Mouse (Mus musculus) limb, embryonic 15.5 days (tissue): ENCODE measurements at regions not wholly inside any gene's neighbourhood (a gene's known extent, or its start where the extent isn't known, plus 50 kb on each side); places are given as distances from the start of the nearest gene placed in this dataset.
A peak's percentile ranks its signal among the peaks of the same experiment; 100 is the strongest.

Experiments
- ATAC-seq: fragments of 200-750 bp; cut with Nextera tagmentation; 2 replicates; pipeline ENCODE4 v1.8.0; 2017; ENCODE audit warnings: low read depth, moderate TSS enrichment; ENCODE audit not compliant: insufficient number of reproducible peaks, low FRiP score, low TSS enrichment
- H3K27ac ChIP-seq: fragments of 300-500 bp; sonication (generic); 2 replicates; pipeline ENCODE4 v1.5.1; 2015; ENCODE audit warnings: moderate library complexity, mild to moderate bottlenecking, inconsistent platforms
- H3K27me3 ChIP-seq: fragments of 300-500 bp; sonication (generic); 2 replicates; pipeline ENCODE4 v1.6.1; 2015; ENCODE audit warnings: inconsistent platforms
- H3K36me3 ChIP-seq: fragments of 300-500 bp; sonication (generic); 2 replicates; pipeline ENCODE4 v1.6.1; 2015; ENCODE audit warnings: inconsistent platforms
- H3K4me1 ChIP-seq: fragments of 300-500 bp; sonication (generic); 2 replicates; pipeline ENCODE4 v1.6.1; 2015; ENCODE audit warnings: inconsistent platforms
- H3K4me2 ChIP-seq: fragments of 300-500 bp; sonication (generic); 2 replicates; pipeline ENCODE4 v1.6.1; 2015; ENCODE audit warnings: mild to moderate bottlenecking, inconsistent platforms
- H3K4me3 ChIP-seq: fragments of 300-500 bp; sonication (generic); 2 replicates; pipeline ENCODE4 v1.5.1; 2015; ENCODE audit warnings: mild to moderate bottlenecking, inconsistent platforms
- H3K9ac ChIP-seq: fragments of 300-500 bp; sonication (generic); 2 replicates; pipeline ENCODE4 v1.6.1; 2015; ENCODE audit warnings: inconsistent platforms
- H3K9me3 ChIP-seq: fragments of 300-500 bp; sonication (generic); 2 replicates; pipeline ENCODE4 v1.6.1; 2016; ENCODE audit warnings: inconsistent platforms
- WGBS: fragments of 180-500 bp; shearing (Covaris S2); methylation state at CpG from one replicate; pipeline ENCODE4 v1.1.7; 2015; 5-methylcytosine and 5-hydroxymethylcytosine counted together

GRCm38 (mm10) chr15:51507126-51507525 lies 2377.6 kb upstream of the Gm7489 start:
- Histone ChIP-seq H3K27me3 (no peaks in the 10 kb centered on the region), H3K9me3 (no peaks in the 10 kb centered on the region), H3K27ac (no peak overlapping the region), H3K36me3 (no peaks in the 10 kb centered on the region), H3K4me1 (peaks cover 25% of the 10 kb centered on the region), H3K4me2 (no peak overlapping the region), H3K9ac (no peak overlapping the region), H3K4me3 (no peak overlapping the region)
- 96% methylated on average over 2 of the region's 2 CpGs for WGBS
- ATAC-seq: no peak

- Histone ChIP-seq H3K4me3 (no peak overlapping the region), H3K27ac (peak overlapping the region; percentile 63), H3K4me2 (no peak overlapping the region), H3K27me3 (no peaks in the 10 kb centered on the region), H3K4me1 (peaks cover 6% of the 10 kb centered on the region), H3K36me3 (no peaks in the 10 kb centered on the region), H3K9me3 (no peaks in the 10 kb centered on the region), H3K9ac (no peak overlapping the region)
- no peak for ATAC-seq
- 16% methylated on average over 5 of the region's 5 CpGs for WGBS
These were observed 2373.4 kb upstream of the Gm7489 start for GRCm38 (mm10) chr15:51511319-51511718.

GRCm38 (mm10) chr15:51536317-51536716 lies 2348.4 kb upstream of the Gm7489 start:
- Histone ChIP-seq H3K27ac (no peak overlapping the region), H3K4me2 (no peak overlapping the region), H3K36me3 (no peaks in the 10 kb centered on the region), H3K9me3 (no peaks in the 10 kb centered on the region), H3K27me3 (no peaks in the 10 kb centered on the region), H3K4me1 (no peaks in the 10 kb centered on the region), H3K4me3 (no peak overlapping the region), H3K9ac (no peak overlapping the region)
- WGBS: 44% methylated on average over 5 of the region's 5 CpGs
- no peak for ATAC-seq

- Histone ChIP-seq H3K27ac (no peak overlapping the region), H3K4me1 (no peaks in the 10 kb centered on the region), H3K27me3 (no peaks in the 10 kb centered on the region), H3K4me2 (no peak overlapping the region), H3K9ac (no peak overlapping the region), H3K9me3 (no peaks in the 10 kb centered on the region), H3K36me3 (no peaks in the 10 kb centered on the region), H3K4me3 (no peak overlapping the region)
- ATAC-seq: no peak
- WGBS: 72% methylated on average over 4 of the region's 4 CpGs
These were observed 2333.4 kb upstream of the Gm7489 start for GRCm38 (mm10) chr15:51551216-51551775.

- H3K27me3 ChIP-seq: no peaks in the 10 kb centered on the region
- ATAC-seq: no peak
These were observed 2326.5 kb upstream of the Gm7489 start for GRCm38 (mm10) chr15:51558215-51558614.

GRCm38 (mm10) chr15:51565543-51565942 lies 2319.2 kb upstream of the Gm7489 start:
- 69% methylated on average over 3 of the region's 3 CpGs for WGBS
- Histone ChIP-seq H3K4me1 (no peaks in the 10 kb centered on the region), H3K27me3 (no peaks in the 10 kb centered on the region), H3K9me3 (no peaks in the 10 kb centered on the region), H3K9ac (no peak overlapping the region), H3K27ac (no peak overlapping the region), H3K4me2 (no peak overlapping the region), H3K4me3 (no peak overlapping the region), H3K36me3 (no peaks in the 10 kb centered on the region)
- ATAC-seq: no peak

More at GRCm38 (mm10) chr15:51558215-51558614, 2326.5 kb upstream of the Gm7489 start:
- H3K36me3 ChIP-seq: no peaks in the 10 kb centered on the region
- no peak overlapping the region for H3K4me2 ChIP-seq
- H3K4me3 ChIP-seq: no peak overlapping the region
- no peak overlapping the region for H3K27ac ChIP-seq
- H3K4me1 ChIP-seq: no peaks in the 10 kb centered on the region
- H3K9me3 ChIP-seq: no peaks in the 10 kb centered on the region
- H3K9ac ChIP-seq: no peak overlapping the region

GRCm38 (mm10) chr15:51570631-51571030 lies 2314.1 kb upstream of the Gm7489 start:
- H3K27ac ChIP-seq: no peak overlapping the region
- ATAC-seq: no peak
- H3K4me1 ChIP-seq: no peaks in the 10 kb centered on the region
- no peak overlapping the region for H3K9ac ChIP-seq
- no peak overlapping the region for H3K4me3 ChIP-seq
- H3K36me3 ChIP-seq: no peaks in the 10 kb centered on the region
- no peaks in the 10 kb centered on the region for H3K27me3 ChIP-seq
- WGBS: 90% methylated on average over 1 of the region's 1 CpGs
- no peak overlapping the region for H3K4me2 ChIP-seq
- H3K9me3 ChIP-seq: no peaks in the 10 kb centered on the region

- 77% methylated on average over 8 of the region's 8 CpGs for WGBS
- Histone ChIP-seq H3K27ac (no peak overlapping the region), H3K9ac (no peak overlapping the region), H3K4me3 (no peak overlapping the region), H3K9me3 (no peaks in the 10 kb centered on the region), H3K27me3 (no peaks in the 10 kb centered on the region), H3K4me1 (no peaks in the 10 kb centered on the region), H3K4me2 (no peak overlapping the region), H3K36me3 (no peaks in the 10 kb centered on the region)
- no peak for ATAC-seq
These were observed 2310.1 kb upstream of the Gm7489 start for GRCm38 (mm10) chr15:51574538-51575105.

- H3K4me1 ChIP-seq: 0 out of 2 replicates have a peak, but pooled peaks cover 4% of the 10 kb centered on the region
These were observed 2301.1 kb upstream of the Gm7489 start for GRCm38 (mm10) chr15:51583636-51584035.

GRCm38 (mm10) chr15:51586146-51586545 lies 2298.6 kb upstream of the Gm7489 start:
- Histone ChIP-seq H3K9ac (no peak overlapping the region), H3K27me3 (no peaks in the 10 kb centered on the region), H3K4me3 (no peak overlapping the region), H3K9me3 (no peaks in the 10 kb centered on the region), H3K27ac (no peak overlapping the region), H3K36me3 (no peaks in the 10 kb centered on the region), H3K4me1 (no peaks in the 10 kb centered on the region), H3K4me2 (no peak overlapping the region)
- no peak for ATAC-seq
- 87% methylated on average over 5 of the region's 5 CpGs for WGBS

More at GRCm38 (mm10) chr15:51583636-51584035, 2301.1 kb upstream of the Gm7489 start:
- 69% methylated on average over 1 of the region's 1 CpGs for WGBS
- no peak for ATAC-seq
- Histone ChIP-seq H3K9ac (no peak overlapping the region), H3K4me3 (no peak overlapping the region), H3K36me3 (no peaks in the 10 kb centered on the region), H3K27me3 (no peaks in the 10 kb centered on the region), H3K9me3 (no peaks in the 10 kb centered on the region), H3K4me2 (no peak overlapping the region), H3K27ac (no peak overlapping the region)

GRCm38 (mm10) chr15:51591406-51592068 lies 2293.2 kb upstream of the Gm7489 start:
- Histone ChIP-seq H3K4me2 (peak overlapping the region; percentile 29), H3K4me1 (peaks cover 12% of the 10 kb centered on the region; the same call in 1 of the 2 replicates), H3K27ac (peak overlapping the region; percentile 40; the same call in 1 of the 2 replicates), H3K27me3 (no peaks in the 10 kb centered on the region), H3K9me3 (no peaks in the 10 kb centered on the region), H3K4me3 (no peak overlapping the region; the same call in 1 of the 2 replicates), H3K9ac (no peak overlapping the region), H3K36me3 (no peaks in the 10 kb centered on the region)
- 47% methylated on average over 17 of the region's 17 CpGs for WGBS
- ATAC-seq: no peak

- ATAC-seq: no peak
- peak overlapping the region; percentile 29; the same call in 1 of the 2 replicates for H3K4me2 ChIP-seq
- H3K9me3 ChIP-seq: no peaks in the 10 kb centered on the region
- no peaks in the 10 kb centered on the region for H3K27me3 ChIP-seq
- H3K27ac ChIP-seq: peak overlapping the region; percentile 40
- no peak overlapping the region for H3K9ac ChIP-seq
- no peak overlapping the region for H3K4me3 ChIP-seq
- H3K36me3 ChIP-seq: no peaks in the 10 kb centered on the region
- 42% methylated on average over 9 of the region's 9 CpGs for WGBS
- H3K4me1 ChIP-seq: peaks cover 12% of the 10 kb centered on the region; the same call in 1 of the 2 replicates
These were observed 2292.7 kb upstream of the Gm7489 start for GRCm38 (mm10) chr15:51592069-51592435.
